In genomic region chr1:138609176-138609575, GRCm38 (mm10) we compare ENCODE assay signal across 23 mouse cellular contexts. TPM values are rescaled to one million over a fixed set of nuclear protein-coding genes. Genes with fewer than 3 reads are reported as not detected.
DNase-seq lines count a peak whose midpoint lies in the region; ATAC-seq and TF ChIP-seq lines count a peak whose summit lies in the region.
"Had no signal": no experiment of that assay in that cellular context is flagged by ENCODE, and none has a peak within 500 bp of the region (broad histone marks: within the 10 kb centered on the region; RNA-seq: fewer than 3 reads in every experiment).

No protein-coding gene starts in this region.

- no peak for TF ChIP-seq POLR2A in liver, adult 2 months (IDR thresholded peaks at IDR 0.05; ENCODE audit: extremely low read depth, insufficient read depth, low read length)

- peaks cover 23% of the 10 kb centered on the region for H3K4me1 ChIP-seq in liver, adult 2 months (ENCODE audit: control insufficient read depth, insufficient read depth, low read length)
- peaks cover 0 to 2% of the 10 kb centered on the region in 2 experiments; a peak in 1 of 4 replicates for H3K4me1 ChIP-seq in ES-E14 (ENCODE audit: control insufficient read depth in 2 of 2, insufficient read depth in 2 of 2, low read length in 2 of 2, poor library complexity in 1 of 2)
- H3K4me1 ChIP-seq: embryonic facial prominence, embryonic 10.5 days; forebrain, embryonic 12.5 days; intestine, embryonic 15.5 days; limb, embryonic 13.5 days; midbrain, embryonic 13.5 days; neural tube, embryonic 13.5 days had no signal

- intact Hi-C loops in heart, postnatal 10 days (cut with DNase I) = no loop called here

- DNase-seq in liver, adult 2 months (ENCODE audit: extremely low read depth, low read depth, low spot score) = no peak
- DNase-seq in liver (no peak), ES-E14 (ENCODE audit: low read depth, low spot score) (no peak)
- DNase-seq in heart, postnatal 10 days = peak; percentile 35 to 39
- DNase-seq in right cerebral cortex, postnatal 10 days (ENCODE audit: low spot score in 2 of 2) = no peak
- DNase-seq in ovary, postnatal 10 days (ENCODE audit: low spot score) = no peak
- DNase-seq in kidney, postnatal 14 days = no peak
- DNase-seq: cerebellum, adult 18-20 months; cerebellum, postnatal 36 days; kidney, postnatal 4 days; right cerebral cortex, postnatal 14 days; spleen, adult 18-20 months; thymus, adult 18-20 months had no signal

- no peak overlapping the region for H3K4me3 ChIP-seq in liver, adult 2 months (ENCODE audit: insufficient read depth, low read depth, low read length)
- H3K4me3 ChIP-seq in ES-E14 (ENCODE audit: insufficient read depth in 1 of 2, low read depth in 1 of 2, low read length in 2 of 2, poor library complexity in 1 of 2, severe bottlenecking in 1 of 2) = no peak overlapping the region
- H3K4me3 ChIP-seq: embryonic facial prominence, embryonic 10.5 days; forebrain, embryonic 12.5 days; intestine, embryonic 15.5 days; limb, embryonic 13.5 days; liver, embryonic 15.5 days; midbrain, embryonic 13.5 days; neural tube, embryonic 13.5 days had no signal

- peaks cover 3% of the 10 kb centered on the region; the same call in 1 of the 2 replicates for H3K36me3 ChIP-seq in liver, adult 2 months (ENCODE audit: control insufficient read depth, insufficient read depth, low read length)
- no peaks in the 10 kb centered on the region for H3K36me3 ChIP-seq in ES-E14 (ENCODE audit: control insufficient read depth, insufficient read depth, low read length, poor library complexity, severe bottlenecking)
- H3K36me3 ChIP-seq: embryonic facial prominence, embryonic 10.5 days; forebrain, embryonic 12.5 days; intestine, embryonic 15.5 days; liver, embryonic 15.5 days; midbrain, embryonic 13.5 days; neural tube, embryonic 13.5 days had no signal

- 26% methylated on average over 12 of the region's 12 CpGs for WGBS in liver, adult 2 months

- peak overlapping the region; percentile 55 for H3K9ac ChIP-seq in liver, adult 2 months (ENCODE audit: low read depth, low read length)
- H3K9ac ChIP-seq in ES-E14 (ENCODE audit: insufficient read depth, low read depth, low read length, poor library complexity, severe bottlenecking) = peak overlapping the region; percentile 43; the same call in 1 of the 2 replicates
- H3K9ac ChIP-seq: forebrain, embryonic 12.5 days; hindbrain, embryonic 14.5 days; intestine, embryonic 15.5 days; limb, embryonic 13.5 days; liver, embryonic 15.5 days; midbrain, embryonic 13.5 days; neural tube, embryonic 13.5 days had no signal

- in situ Hi-C loops in ES-E14 (cut with MboI; ENCODE audit: low sequenced_read_pairs in 2 of 2, unreplicated experiment in 2 of 2) = no loop called here

- peak; percentile 20; the same call in 1 of the 2 replicates for TF ChIP-seq CTCF in liver, adult 2 months (IDR thresholded peaks at IDR 0.05; ENCODE audit: low read depth, low read length)

- ATAC-seq in activated CD4-positive, CD25-positive, alpha-beta regulatory T cell, adult 4 months = peak; percentile 26
- ATAC-seq: intestine, embryonic 15.5 days; midbrain, embryonic 13.5 days had no signal

- peaks cover 14% of the 10 kb centered on the region; the same call in 1 of the 2 replicates for H3K79me2 ChIP-seq in liver, adult 2 months (ENCODE audit: control insufficient read depth, insufficient read depth, low read length)

- peak overlapping the region; percentile 69 for H3K27ac ChIP-seq in liver, adult 2 months (replicated peaks; ENCODE audit: insufficient read depth, low read depth, low read length)
- no peak overlapping the region for H3K27ac ChIP-seq in ES-E14 (ENCODE audit: insufficient read depth, low read depth, low read length, poor library complexity, severe bottlenecking)
- H3K27ac ChIP-seq: embryonic facial prominence, embryonic 10.5 days; forebrain, embryonic 12.5 days; hindbrain, embryonic 14.5 days; intestine, embryonic 15.5 days; limb, embryonic 13.5 days; liver, embryonic 15.5 days; midbrain, embryonic 13.5 days; neural tube, embryonic 13.5 days had no signal

- H3K27me3 ChIP-seq in liver, adult 2 months (ENCODE audit: control insufficient read depth, insufficient read depth, low read length) = no peaks in the 10 kb centered on the region
- H3K27me3 ChIP-seq: forebrain, embryonic 12.5 days; intestine, embryonic 15.5 days; limb, embryonic 13.5 days; liver, embryonic 15.5 days; midbrain, embryonic 13.5 days; neural tube, embryonic 13.5 days had no signal

- H3K9me3 ChIP-seq in ES-E14 (ENCODE audit: control insufficient read depth, insufficient read depth, low read depth, low read length) = no peaks in the 10 kb centered on the region
- H3K9me3 ChIP-seq: embryonic facial prominence, embryonic 10.5 days; forebrain, embryonic 12.5 days; G1E; intestine, embryonic 15.5 days; limb, embryonic 13.5 days; liver, embryonic 15.5 days; midbrain, embryonic 13.5 days; neural tube, embryonic 13.5 days had no signal

TF ChIP-seq in ES-E14, 5 proteins besides CTCF, POLR2A, EP300 and RAD21:
- no peak for TF ChIP-seq HCFC1 (IDR thresholded peaks at IDR 0.05; ENCODE audit: borderline replicate concordance, insufficient read depth, low read length)
- no peak for TF ChIP-seq ZNF384 (IDR thresholded peaks at IDR 0.05; ENCODE audit: low read depth, low read length)
- TF ChIP-seq ZC3H11A (IDR thresholded peaks at IDR 0.05; ENCODE audit: borderline replicate concordance, low read depth, low read length) = no peak
- TF ChIP-seq MAFK (IDR thresholded peaks at IDR 0.05; ENCODE audit: insufficient read depth, low read depth, low read length) = no peak
- TF ChIP-seq CHD2 (IDR thresholded peaks at IDR 0.05; ENCODE audit: low read depth, low read length) = no peak
TF ChIP-seq in ES-E14: peak in this region for 0.

RNA-seq across cellular contexts. Expression of gene Nek7, which starts 10.8 kb away (rescaled TPM):
- 31.5 and 31.7 TPM in 2 replicates for total RNA-seq in liver, adult 2 months (2014; rRNA removed)
- polyA plus RNA-seq in liver, adult 2 months (2012; rRNA removed) = 6.3 and 7.7 TPM in 2 replicates
- 7.5 and 13.3 TPM in 2 replicates for total RNA-seq in ES-E14 (2012; rRNA removed)
- 10 to 100 TPM; 61.4 to 80.0 TPM for polyA plus RNA-seq in activated CD4-positive, CD25-positive, alpha-beta regulatory T cell, adult 4 months (2017; shearing (Covaris generic))
- total RNA-seq in heart, postnatal 10 days (2021) = 10 to 100 TPM; 62.1 to 63.5 TPM

Comparison
In these comparisons a context has a peak if more than half of its experiments do, and no peak if none do; other contexts are left out.
1. DNase-seq: peak in heart, postnatal 10 days (2 of 2); none in liver, adult 2 months (single experiment), liver (single experiment), ES-E14 (single experiment), right cerebral cortex, postnatal 10 days (0 of 2), ovary, postnatal 10 days (single experiment) and kidney, postnatal 14 days (single experiment).